Mouse (Mus musculus): ENCODE data around the gene Ube2h.

Gene Ube2h

DNA sequence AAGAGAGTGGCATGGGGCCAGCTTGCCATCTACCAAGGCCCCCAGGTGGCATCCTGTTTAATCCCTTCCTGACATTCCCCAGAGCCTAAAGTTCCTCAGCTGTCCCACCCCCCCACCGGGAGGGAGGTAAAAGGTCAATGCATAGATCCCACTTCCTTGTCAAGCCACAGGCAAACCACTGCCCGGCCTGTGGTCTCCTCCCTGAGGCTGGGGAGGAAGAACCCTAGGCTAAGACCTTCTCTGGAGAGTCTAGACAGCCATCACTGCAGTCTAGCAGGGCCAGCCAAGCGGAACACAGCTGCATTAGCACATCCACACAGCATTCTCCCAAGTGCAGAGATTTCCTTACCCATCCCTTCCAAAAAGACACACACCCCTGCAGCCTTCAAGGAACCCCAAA lies 138.0 kb downstream of the Ube2h start:
- no peak for DNase-seq (ENCODE audit: low read depth)

DNA sequence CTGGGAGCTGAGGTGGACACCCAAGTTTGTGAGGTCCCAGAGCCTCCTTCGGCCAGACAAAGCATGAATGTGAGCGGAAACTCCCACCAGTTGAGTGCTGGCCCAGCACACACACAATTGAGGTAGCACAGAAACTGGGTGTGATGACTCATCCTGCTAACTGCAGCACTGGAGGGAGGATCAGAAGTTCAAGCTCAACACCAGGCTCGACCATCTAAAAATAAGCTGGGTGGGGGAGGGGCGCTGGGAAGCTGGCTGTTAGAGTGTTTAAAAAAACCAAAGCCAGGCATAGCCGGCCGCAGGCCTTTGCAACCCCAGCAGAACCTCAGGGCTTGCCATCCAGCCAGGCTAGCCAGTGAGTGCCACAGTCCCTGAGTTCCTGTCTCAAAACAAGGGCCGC lies 142.2 kb downstream of the Ube2h start:
- no peak for DNase-seq (ENCODE audit: low read depth)

DNA sequence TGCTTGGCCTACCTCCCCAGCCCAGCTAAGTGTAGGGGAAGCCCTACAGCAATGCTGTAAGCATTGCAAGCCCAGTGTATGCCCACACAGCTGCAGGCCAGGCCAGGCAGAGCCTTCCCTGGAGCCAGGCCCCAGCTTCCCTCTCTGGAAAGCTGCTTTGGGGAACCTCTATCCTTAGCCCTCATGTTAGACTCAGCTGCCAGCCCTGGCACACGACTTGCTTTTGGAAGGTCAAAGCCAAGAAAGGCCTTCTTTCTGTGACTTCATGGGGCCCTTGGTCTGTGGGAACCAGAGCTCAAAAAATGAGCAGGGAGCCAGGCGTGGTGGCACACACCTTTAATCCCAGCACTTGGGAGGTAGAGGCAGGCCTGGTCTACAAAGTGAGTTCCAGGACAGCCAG lies 142.7 kb downstream of the Ube2h start:
- DNase-seq (ENCODE audit: low read depth): no peak
